Mouse (Mus musculus) bone marrow, adult 2 months (tissue): ENCODE data around the gene Wnt9a.

Experiments used
- CTCF ChIP-seq: fragments of 200-500 bp; IDR thresholded peaks from 2 replicates; pipeline ENCODE4 v1.5.1; 2011; ENCODE audit warnings: low read length, control low read depth; ENCODE audit not compliant: control insufficient read depth, insufficient read depth
- POLR2A ChIP-seq: fragments of 200-500 bp; IDR thresholded peaks from 2 replicates; pipeline ENCODE4 v1.6.1; 2011; ENCODE audit warnings: low read depth, mild to moderate bottlenecking, control low read depth, low read length, borderline replicate concordance; ENCODE audit not compliant: control insufficient read depth

- TF ChIP-seq CTCF (no peak), POLR2A (no peak)
Measured at GRCm38 (mm10) chr11:59289706-59290105, 17.0 kb upstream of the Wnt9a start.
